Mouse (Mus musculus): Measurements from ENCODE around the gene Wfdc8. TPM values are rescaled to one million over a fixed set of nuclear protein-coding genes. Genes with fewer than 3 reads are reported as not detected.
"Not testable (repeated sequence)": the region's sequence is repeated elsewhere in the genome, so short reads cannot be mapped to it uniquely, and the experiment has no call there.

Gene Wfdc8
- polyA plus RNA-seq (2015; fragmentation: Nextera tagmentation; extraction: Ambion mirVana): not detected in 2 replicates

DNA sequence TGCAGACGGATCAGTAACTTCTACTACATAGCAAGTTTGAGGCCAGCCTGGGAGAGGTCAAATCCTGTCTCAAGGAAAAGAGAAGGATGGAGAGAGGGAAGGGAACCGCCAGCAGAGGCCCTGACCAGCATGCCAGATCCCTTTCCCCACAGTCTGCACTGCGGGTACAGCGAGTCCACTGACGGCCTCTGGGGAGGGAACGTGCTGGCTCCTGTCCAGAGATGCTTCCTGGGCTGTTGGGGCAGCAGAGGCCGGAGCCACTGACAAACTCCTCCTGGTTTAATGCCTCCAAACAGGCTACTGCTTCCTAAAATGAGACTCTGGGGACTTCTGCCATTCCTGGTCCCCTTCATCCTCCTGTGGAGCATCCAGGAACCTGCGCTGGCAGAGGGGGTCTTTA is at the start of gene Wfdc8, which contains the start of gene Wfdc6b:
Gene Wfdc8 (minus strand): TSS at position 156 of the 400 bp plus-strand sequence.
Gene Wfdc6b (plus strand): TSS at position 52 of the 400 bp plus-strand sequence.
- 60% methylated on average over 8 of the region's 8 CpGs for WGBS
- not testable (repeated sequence) for ATAC-seq (replicated peaks)

DNA sequence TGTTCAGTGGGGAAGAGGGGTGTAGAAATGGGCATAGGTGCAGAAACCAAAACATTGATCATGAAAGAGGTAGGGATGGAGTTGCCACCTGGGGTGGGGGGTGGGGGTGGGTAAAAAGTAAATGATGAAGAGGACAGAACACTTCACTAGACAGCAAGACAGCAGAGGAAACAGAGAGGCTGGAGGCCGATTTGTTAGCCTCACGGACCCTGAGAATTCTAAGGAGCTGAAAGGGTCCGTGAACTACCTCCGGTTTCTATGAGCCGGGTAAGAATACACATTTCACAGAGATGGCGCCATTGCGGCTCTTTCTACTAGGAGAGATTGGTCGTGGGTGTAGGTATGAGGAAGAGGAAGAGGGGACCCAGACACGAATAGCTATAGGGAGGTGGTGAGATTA is 43.1 kb upstream of the Wfdc8 start, which contains the start of gene Wfdc9:
Gene Wfdc9 (minus strand): TSS at position 101 of the 400 bp plus-strand sequence.
- Histone ChIP-seq H3K4me1 (no peaks in the 10 kb centered on the region), H3K9me3 (no peaks in the 10 kb centered on the region), H3K9ac (replicated peaks) (no peak within 1 kb of the TSS), H3K4me2 (replicated peaks) (no peak within 1 kb of the TSS), H3K27ac (replicated peaks) (no peak within 1 kb of the TSS), H3K27me3 (no peaks in the 10 kb centered on the region), H3K36me3 (no peaks in the 10 kb centered on the region), H3K4me3 (no peak within 1 kb of the TSS)
- no peak for ATAC-seq (replicated peaks)
- WGBS: 83% methylated on average over 9 of the region's 9 CpGs

More for the DNA sequence above, at the start of gene Wfdc8, which contains the start of gene Wfdc6b:
- H3K9me3 ChIP-seq; H3K27ac ChIP-seq (replicated peaks); H3K4me2 ChIP-seq (replicated peaks); H3K27me3 ChIP-seq; H3K4me3 ChIP-seq; H3K4me1 ChIP-seq; H3K9ac ChIP-seq (replicated peaks); H3K36me3 ChIP-seq: not testable (repeated sequence)

DNA sequence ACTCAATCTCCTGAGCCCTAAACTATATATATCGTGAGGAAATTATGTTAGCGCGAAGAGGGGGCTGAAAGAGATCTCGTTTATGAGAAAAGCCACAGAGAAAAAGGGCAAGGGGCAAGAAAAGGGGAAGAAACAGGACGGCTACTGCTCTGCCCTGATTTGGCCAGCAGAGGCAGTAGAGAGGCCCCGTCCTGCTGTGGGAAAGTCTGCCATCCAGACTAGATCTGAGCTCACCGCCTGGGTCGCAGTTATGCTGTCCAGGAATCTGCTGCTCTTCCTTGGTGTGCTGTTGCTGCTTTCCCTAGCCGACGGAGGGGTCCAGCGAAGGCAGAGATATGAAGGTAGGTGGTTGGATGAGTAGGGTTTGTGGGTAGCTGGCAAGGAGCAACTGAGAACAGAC is 42.4 kb upstream of the Wfdc8 start, which contains the start of gene Wfdc10:
Gene Wfdc10 (plus strand): TSS at position 189 of the 400 bp plus-strand sequence.
- ATAC-seq (replicated peaks): no peak
- no peaks in the 10 kb centered on the region for H3K4me1 ChIP-seq
- no peak within 1 kb of the TSS for H3K9ac ChIP-seq (replicated peaks)
- no peaks in the 10 kb centered on the region for H3K9me3 ChIP-seq
- no peaks in the 10 kb centered on the region for H3K27me3 ChIP-seq
- no peak within 1 kb of the TSS for H3K4me2 ChIP-seq (replicated peaks)
- no peak within 1 kb of the TSS for H3K27ac ChIP-seq (replicated peaks)
- no peaks in the 10 kb centered on the region for H3K36me3 ChIP-seq
- 20% methylated on average over 11 of the region's 11 CpGs for WGBS
- no peak within 1 kb of the TSS for H3K4me3 ChIP-seq

DNA sequence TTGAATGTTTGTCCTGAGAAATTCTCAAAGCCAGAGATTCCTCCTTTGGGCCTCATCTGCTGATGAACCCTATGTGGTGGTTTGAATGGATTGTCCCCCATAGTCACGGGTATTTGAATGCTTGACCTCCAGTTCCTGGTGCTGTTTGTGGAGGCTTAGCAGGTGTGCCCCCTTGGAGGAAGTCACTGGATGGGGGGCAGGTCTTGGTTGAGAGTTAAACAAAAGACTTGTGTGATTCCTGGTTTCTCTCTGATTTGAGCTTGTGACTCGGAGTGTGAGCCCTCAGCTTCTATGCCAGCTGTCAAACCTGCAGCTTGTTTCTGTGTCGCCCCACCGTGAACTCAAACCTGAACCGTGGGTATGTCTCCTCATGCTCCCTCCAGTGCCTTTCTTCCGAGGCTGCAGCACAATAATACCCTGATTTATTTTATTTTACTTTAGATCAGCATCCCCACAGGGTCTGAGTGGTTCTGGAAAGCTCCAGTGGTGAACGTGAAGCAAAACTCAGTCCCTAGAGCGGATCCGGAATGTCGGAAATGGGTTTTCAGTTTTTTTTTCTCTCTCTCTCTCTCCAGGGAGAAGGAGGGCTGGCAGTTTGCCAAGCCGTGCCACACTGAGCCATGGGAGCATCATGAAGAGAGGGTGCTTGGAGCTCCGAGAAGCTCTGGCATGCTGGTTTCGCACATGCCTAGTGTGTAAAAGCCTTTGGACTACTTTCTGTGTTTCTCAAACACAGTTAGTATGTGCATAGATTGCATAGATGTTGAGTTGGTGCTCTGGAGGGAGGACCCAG is 28.7 kb upstream of the Wfdc8 start:
- Histone ChIP-seq H3K4me1 (no peaks in the 10 kb centered on the region), H3K27me3 (no peaks in the 10 kb centered on the region), H3K4me2 (replicated peaks) (no peak overlapping the region), H3K36me3 (no peaks in the 10 kb centered on the region), H3K9me3 (no peaks in the 10 kb centered on the region), H3K9ac (replicated peaks) (no peak overlapping the region), H3K4me3 (no peak overlapping the region), H3K27ac (replicated peaks) (no peak overlapping the region)
- no peak for ATAC-seq (replicated peaks)
- 60% methylated on average over 13 of the region's 13 CpGs for WGBS

DNA sequence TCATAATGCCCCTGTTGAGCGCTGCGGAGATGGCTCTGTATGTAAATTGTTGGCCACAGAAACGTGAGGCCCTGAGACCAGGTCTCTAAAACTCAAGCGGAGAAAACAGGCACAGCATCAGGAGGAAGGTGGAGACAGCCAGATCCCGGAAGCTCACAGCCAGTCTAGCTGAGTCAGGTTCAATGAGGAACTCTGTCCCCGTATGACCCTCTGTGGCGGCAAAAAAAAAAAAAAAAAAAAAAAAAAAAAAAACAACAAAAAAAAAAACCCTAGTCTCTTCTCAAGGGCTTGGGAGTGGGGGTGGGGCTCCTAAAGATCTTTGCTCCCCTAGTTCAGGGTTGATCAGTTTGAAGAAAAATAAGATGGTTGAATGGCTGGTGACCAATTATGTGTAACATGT is 27.7 kb upstream of the Wfdc8 start:
- no peaks in the 10 kb centered on the region for H3K9me3 ChIP-seq
- H3K36me3 ChIP-seq: no peaks in the 10 kb centered on the region
- H3K9ac ChIP-seq (replicated peaks): no peak overlapping the region
- 68% methylated on average over 7 of the region's 7 CpGs for WGBS
- no peaks in the 10 kb centered on the region for H3K4me1 ChIP-seq
- H3K4me2 ChIP-seq (replicated peaks): no peak overlapping the region
- no peak overlapping the region for H3K4me3 ChIP-seq
- no peaks in the 10 kb centered on the region for H3K27me3 ChIP-seq
- ATAC-seq (replicated peaks): no peak
- no peak overlapping the region for H3K27ac ChIP-seq (replicated peaks)

DNA sequence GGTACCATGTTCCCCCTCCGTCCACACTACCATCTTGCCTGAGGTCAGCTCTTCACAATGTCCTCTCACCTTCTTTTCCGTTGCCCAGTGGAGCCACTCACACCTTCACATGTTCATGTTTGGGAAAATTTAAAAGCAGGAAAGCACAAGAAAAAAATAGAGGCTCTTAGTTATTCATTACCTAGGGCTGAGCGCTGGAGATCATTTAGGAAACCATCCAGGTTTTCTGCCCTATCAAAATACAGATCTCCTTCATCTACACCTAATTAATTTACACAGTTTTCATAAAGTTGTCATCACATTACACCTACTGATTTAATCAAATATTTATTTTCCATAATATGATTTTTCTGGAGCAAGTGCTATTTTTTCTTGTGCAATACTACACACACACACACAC is 25.3 kb upstream of the Wfdc8 start, which contains the start of gene Wfdc16:
Gene Wfdc16 (minus strand): TSS at position 101 of the 400 bp plus-strand sequence.
- H3K4me1 ChIP-seq: no peaks in the 10 kb centered on the region
- no peak within 1 kb of the TSS for H3K4me3 ChIP-seq
- H3K9me3 ChIP-seq: no peaks in the 10 kb centered on the region
- H3K27me3 ChIP-seq: no peaks in the 10 kb centered on the region
- 87% methylated on average over 3 of the region's 3 CpGs for WGBS
- no peak within 1 kb of the TSS for H3K27ac ChIP-seq (replicated peaks)
- H3K9ac ChIP-seq (replicated peaks): no peak within 1 kb of the TSS
- no peak within 1 kb of the TSS for H3K4me2 ChIP-seq (replicated peaks)
- no peaks in the 10 kb centered on the region for H3K36me3 ChIP-seq
- ATAC-seq (replicated peaks): no peak

DNA sequence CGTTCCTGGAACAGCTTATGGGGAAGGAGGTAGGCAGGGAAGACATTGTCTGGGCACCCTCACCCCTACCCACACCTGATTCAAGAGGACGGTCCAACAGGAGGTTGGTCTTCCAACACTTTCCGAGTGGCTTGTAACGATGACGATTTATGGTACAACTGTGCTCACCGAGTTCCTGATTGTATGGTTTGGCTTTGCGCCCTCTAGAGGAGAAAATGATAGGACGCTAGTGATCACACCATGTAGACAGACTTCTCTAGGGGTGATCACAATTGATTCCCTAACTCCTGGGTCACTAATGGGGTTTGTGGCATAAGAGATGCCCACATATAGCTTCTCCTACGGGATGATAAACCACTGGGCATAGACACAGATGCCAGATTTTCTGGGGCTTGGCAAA is 21.8 kb upstream of the Wfdc8 start:
- no peaks in the 10 kb centered on the region for H3K36me3 ChIP-seq
- no peak for ATAC-seq (replicated peaks)
- no peak overlapping the region for H3K27ac ChIP-seq (replicated peaks)
- H3K4me1 ChIP-seq: no peaks in the 10 kb centered on the region
- H3K4me3 ChIP-seq: no peak overlapping the region
- WGBS: 81% methylated on average over 9 of the region's 9 CpGs
- no peaks in the 10 kb centered on the region for H3K27me3 ChIP-seq
- no peak overlapping the region for H3K4me2 ChIP-seq (replicated peaks)
- no peak overlapping the region for H3K9ac ChIP-seq (replicated peaks)
- no peaks in the 10 kb centered on the region for H3K9me3 ChIP-seq

DNA sequence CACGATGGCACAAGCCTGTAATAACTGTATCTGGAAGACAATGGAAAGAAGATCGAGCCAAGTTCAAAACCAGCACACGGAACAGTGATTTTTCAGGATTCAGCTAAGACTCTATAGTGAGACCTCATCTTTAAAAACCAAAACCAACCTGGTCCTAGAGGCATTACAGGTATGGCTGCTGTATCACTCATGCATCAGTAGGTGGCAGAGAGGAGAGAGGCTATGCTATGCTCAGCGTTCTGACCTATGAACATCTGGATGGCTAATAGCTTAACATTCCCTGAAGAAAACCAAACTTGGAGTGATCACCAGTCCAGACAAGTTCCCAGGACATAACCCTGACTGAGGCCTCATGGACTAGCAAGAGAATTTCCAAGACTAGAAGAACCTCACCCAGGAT is 8.3 kb upstream of the Wfdc8 start:
- no peak overlapping the region for H3K4me3 ChIP-seq
- no peak for ATAC-seq (replicated peaks)
- no peaks in the 10 kb centered on the region for H3K9me3 ChIP-seq
- no peak overlapping the region for H3K9ac ChIP-seq (replicated peaks)
- 83% methylated on average over 4 of the region's 4 CpGs for WGBS
- H3K4me1 ChIP-seq: no peaks in the 10 kb centered on the region
- H3K36me3 ChIP-seq: no peaks in the 10 kb centered on the region
- H3K27me3 ChIP-seq: no peaks in the 10 kb centered on the region
- H3K27ac ChIP-seq (replicated peaks): no peak overlapping the region
- no peak overlapping the region for H3K4me2 ChIP-seq (replicated peaks)

DNA sequence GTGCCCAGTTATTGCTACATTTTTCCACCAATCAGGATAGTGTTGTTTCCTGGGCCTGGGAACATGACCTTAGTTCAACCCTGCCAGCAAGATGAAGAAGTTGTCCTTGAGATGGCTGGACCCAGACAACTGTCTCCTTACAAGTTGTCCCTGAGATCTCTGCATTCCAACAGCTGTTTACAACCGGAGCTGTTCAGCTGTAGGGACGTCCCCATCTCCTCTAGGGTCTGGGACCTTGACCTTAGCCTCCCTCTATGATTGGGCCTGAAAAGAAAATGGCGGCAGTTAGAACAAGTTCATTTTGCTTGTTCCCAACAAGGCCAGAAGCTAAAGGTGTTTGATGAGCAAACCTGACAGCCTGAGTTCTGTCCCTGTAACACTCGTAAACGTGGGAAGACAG is 5.6 kb upstream of the Wfdc8 start:
- Histone ChIP-seq H3K27me3 (no peaks in the 10 kb centered on the region), H3K9ac (replicated peaks) (no peak overlapping the region), H3K36me3 (no peaks in the 10 kb centered on the region), H3K4me3 (no peak overlapping the region), H3K4me2 (replicated peaks) (no peak overlapping the region), H3K4me1 (no peaks in the 10 kb centered on the region), H3K27ac (replicated peaks) (no peak overlapping the region), H3K9me3 (no peaks in the 10 kb centered on the region)
- ATAC-seq (replicated peaks): no peak
- WGBS: 86% methylated on average over 5 of the region's 5 CpGs

DNA sequence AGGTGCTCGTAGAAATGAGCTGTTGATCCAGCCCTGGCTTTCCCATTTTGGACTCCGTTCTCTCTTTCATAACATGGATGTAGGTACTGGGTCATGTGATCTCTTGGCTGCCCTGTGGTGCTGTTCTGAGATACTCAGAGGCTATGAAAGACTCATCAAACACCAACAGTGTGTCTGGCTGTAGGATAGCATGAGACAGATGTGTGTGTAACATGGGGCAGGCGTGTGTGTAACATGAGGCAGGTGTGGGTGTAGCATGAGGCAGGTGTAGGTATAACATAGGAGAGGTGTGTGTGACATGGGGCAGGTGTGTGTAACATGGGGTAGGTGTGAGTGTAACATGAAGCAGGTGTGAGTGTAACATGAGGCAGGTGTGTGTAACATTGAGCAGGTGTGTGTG is 2.0 kb upstream of the Wfdc8 start:
- no peaks in the 10 kb centered on the region for H3K4me1 ChIP-seq
- H3K36me3 ChIP-seq: no peaks in the 10 kb centered on the region
- no peaks in the 10 kb centered on the region for H3K27me3 ChIP-seq
- 85% methylated on average over 3 of the region's 3 CpGs for WGBS
- H3K9ac ChIP-seq (replicated peaks): no peak overlapping the region
- no peaks in the 10 kb centered on the region for H3K9me3 ChIP-seq
- no peak overlapping the region for H3K4me2 ChIP-seq (replicated peaks)
- no peak for ATAC-seq (replicated peaks)
- no peak overlapping the region for H3K4me3 ChIP-seq
- H3K27ac ChIP-seq (replicated peaks): no peak overlapping the region

DNA sequence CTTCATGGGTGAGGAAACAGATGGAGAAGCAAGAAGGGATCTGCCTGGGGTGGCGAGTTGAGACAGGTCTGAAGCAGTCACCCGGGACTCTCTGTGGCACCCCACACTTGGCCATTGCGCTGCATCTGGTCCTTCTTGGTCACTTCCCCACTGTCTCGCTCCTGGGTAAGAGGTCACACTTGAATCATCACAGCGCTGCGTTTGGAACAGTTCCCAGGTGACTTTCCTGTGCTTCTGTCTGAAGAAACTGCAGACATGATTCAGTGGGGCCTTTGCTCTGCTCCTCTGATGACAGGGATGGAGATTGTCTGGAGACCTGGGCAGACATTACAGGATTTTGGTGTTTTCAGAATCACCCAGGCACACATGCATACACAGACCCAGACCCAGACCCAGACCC is 4.6 kb downstream of the Wfdc8 start:
- H3K36me3 ChIP-seq: no peaks in the 10 kb centered on the region
- no peak overlapping the region for H3K4me2 ChIP-seq (replicated peaks)
- no peak for ATAC-seq (replicated peaks)
- no peaks in the 10 kb centered on the region for H3K27me3 ChIP-seq
- H3K9ac ChIP-seq (replicated peaks): no peak overlapping the region
- 85% methylated on average over 6 of the region's 6 CpGs for WGBS
- H3K27ac ChIP-seq (replicated peaks): no peak overlapping the region
- no peaks in the 10 kb centered on the region for H3K4me1 ChIP-seq
- H3K4me3 ChIP-seq: no peak overlapping the region
- H3K9me3 ChIP-seq: no peaks in the 10 kb centered on the region

DNA sequence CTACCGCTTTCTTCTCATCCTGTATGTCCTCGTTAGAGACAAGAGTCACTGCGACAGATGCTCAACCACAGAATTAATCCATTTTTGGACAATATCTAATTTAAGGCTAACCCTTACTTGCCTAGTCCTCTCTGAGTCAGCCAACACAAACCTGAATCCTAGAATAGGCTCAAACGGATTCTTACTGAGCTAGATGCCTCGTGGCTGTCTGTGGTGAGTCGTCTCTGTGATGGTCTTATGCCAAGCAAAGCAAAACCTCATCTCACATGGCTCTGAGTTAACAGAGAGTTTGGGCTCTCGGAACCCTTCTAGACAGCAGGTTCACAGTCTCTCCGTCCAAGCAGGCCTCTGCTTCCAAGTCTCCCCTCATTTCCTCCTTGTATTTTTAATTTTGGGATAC is 9.0 kb downstream of the Wfdc8 start:
- no peak for ATAC-seq (replicated peaks)
- Histone ChIP-seq H3K27me3 (no peaks in the 10 kb centered on the region), H3K36me3 (no peaks in the 10 kb centered on the region), H3K4me2 (replicated peaks) (no peak overlapping the region), H3K9ac (replicated peaks) (no peak overlapping the region), H3K9me3 (no peaks in the 10 kb centered on the region), H3K4me1 (no peaks in the 10 kb centered on the region), H3K4me3 (no peak overlapping the region), H3K27ac (replicated peaks) (no peak overlapping the region)
- WGBS: 87% methylated on average over 8 of the region's 8 CpGs

DNA sequence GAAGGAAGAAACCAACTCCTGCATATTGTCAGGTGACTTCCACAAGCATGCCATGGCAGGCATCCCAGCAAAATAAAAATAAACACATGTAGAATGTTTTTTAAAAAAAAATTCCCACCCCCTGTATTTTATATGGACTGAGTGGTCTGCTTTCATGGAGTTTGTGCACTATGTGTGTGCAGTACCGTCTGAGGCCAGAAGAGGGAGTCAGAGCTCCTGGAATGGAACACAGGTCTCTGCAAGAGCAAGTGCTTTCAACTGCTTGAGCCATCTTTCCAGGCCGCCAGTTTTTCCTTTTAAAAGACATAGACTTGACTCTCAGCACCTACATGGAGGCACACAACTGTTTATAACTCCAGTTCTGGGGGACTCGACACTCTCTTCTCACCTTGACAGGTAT is 9.9 kb downstream of the Wfdc8 start:
- no peaks in the 10 kb centered on the region for H3K4me1 ChIP-seq
- no peak overlapping the region for H3K27ac ChIP-seq (replicated peaks)
- no peak for ATAC-seq (replicated peaks)
- H3K4me2 ChIP-seq (replicated peaks): no peak overlapping the region
- 91% methylated on average over 3 of the region's 3 CpGs for WGBS
- H3K27me3 ChIP-seq: no peaks in the 10 kb centered on the region
- no peak overlapping the region for H3K4me3 ChIP-seq
- H3K36me3 ChIP-seq: no peaks in the 10 kb centered on the region
- no peaks in the 10 kb centered on the region for H3K9me3 ChIP-seq
- H3K9ac ChIP-seq (replicated peaks): no peak overlapping the region
